Mouse (Mus musculus) central nervous system, embryonic 11.5 days (tissue): ENCODE measurements around the gene Aven. TPM values are rescaled to one million over a fixed set of nuclear protein-coding genes. Genes with fewer than 3 reads are reported as not detected.

ENCODE experiments used
- polyA plus RNA-seq: library from polyadenylated mRNA; depleted of rRNA; stranded (reverse); fragments of >200 nt; gene quantifications from 2 replicates; pipeline ENCODE4 v1.2.3, GENCODE M21; 2012; rRNA removed

The Aven gene
- 13.0 and 17.4 TPM in 2 replicates for polyA plus RNA-seq

GRCm38 (mm10) chr2:112492856-112493538, at the start of gene Aven:
Aven (plus strand) TSS chr2:112492964.

GRCm38 (mm10) chr2:112454862-112455564, 37.8 kb upstream of the Aven start, which contains the start of gene Emc7:
Emc7 (plus strand) TSS chr2:112454997.

GRCm38 (mm10) chr2:112480669-112481068, 12.1 kb upstream of the Aven start, which contains the start of gene Chrm5:
Chrm5 (minus strand) TSS chr2:112480769.

Other genes starting within 250 kb of the Aven start
- gene Nutm1, start 233.7 kb upstream of the Aven start, polyA plus RNA-seq: not detected in 2 replicates
- gene Nop10, start 231.0 kb upstream of the Aven start, polyA plus RNA-seq: 48.0 and 121 TPM in 2 replicates
- gene Slc12a6, start 227.1 kb upstream of the Aven start, polyA plus RNA-seq: 26.2 and 33.4 TPM in 2 replicates
- 0.04 TPM in 1 of 2 replicates, not detected in the other for gene Gm21985, start 226.7 kb upstream of the Aven start, polyA plus RNA-seq
- 70.2 and 79.5 TPM in 2 replicates for gene Emc4, start 124.9 kb upstream of the Aven start, polyA plus RNA-seq
- 11.0 and 24.0 TPM in 2 replicates for gene Katnbl1, start 113.8 kb upstream of the Aven start, polyA plus RNA-seq
- 6.9 and 8.7 TPM in 2 replicates for gene Emc7, start 38.0 kb upstream of the Aven start, polyA plus RNA-seq
- gene Chrm5, start 12.2 kb upstream of the Aven start, polyA plus RNA-seq: not detected in 2 replicates